Mouse (Mus musculus): Measurements from ENCODE around the gene Atf6.

DNA sequence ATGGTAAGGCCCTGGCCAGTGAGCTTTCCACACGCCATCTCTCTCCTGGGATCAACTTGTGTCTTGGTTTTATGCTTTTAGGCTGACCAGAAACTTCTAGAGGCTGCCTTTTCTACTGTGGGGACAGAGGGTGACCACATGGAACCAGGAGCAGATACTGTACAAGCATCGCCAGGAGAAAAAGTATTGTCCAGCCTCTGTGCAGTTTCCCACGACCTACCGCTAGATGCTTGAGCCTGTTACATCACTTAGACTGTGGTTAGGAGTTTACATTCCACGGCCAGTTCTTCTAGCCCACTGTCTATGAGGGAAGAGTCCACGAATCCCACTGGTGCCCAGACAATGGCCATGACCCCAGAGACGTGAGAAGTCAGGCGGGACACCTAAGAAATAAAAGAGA is 166.0 kb downstream of the Atf6 start:
- TF ChIP-seq KAT2A (IDR thresholded peaks at IDR 0.05; ENCODE audit: insufficient replicate concordance, low read length), result no peak
- no peak for TF ChIP-seq CTCF (conservative IDR thresholded peaks at IDR 0.05 in 1 of 2, IDR thresholded peaks at IDR 0.05 in 1 of 2; ENCODE audit: low read depth in 2 of 2, low read length in 2 of 2)
- no peak for TF ChIP-seq ZC3H11A (IDR thresholded peaks at IDR 0.05; ENCODE audit: low read depth, low read length)
- TF ChIP-seq HCFC1 (IDR thresholded peaks at IDR 0.05; ENCODE audit: low read depth, low read length), result no peak
